Mouse (Mus musculus) heart, embryonic 16.5 days (tissue): ENCODE data around the gene Abca8a. TPM values are rescaled to one million over a fixed set of nuclear protein-coding genes. Genes with fewer than 3 reads are reported as not detected.
A peak's percentile ranks its signal among the peaks of the same experiment; 100 is the strongest.
"Not testable (repeated sequence)": the region's sequence is repeated elsewhere in the genome, so short reads cannot be mapped to it uniquely, and the experiment has no call there.

Source experiments
- ATAC-seq: fragments of 200-750 bp; cut with Nextera tagmentation; replicated peaks from 2 replicates; pipeline ENCODE4 v1.8.0; 2017; ENCODE audit warnings: moderate number of reproducible peaks; ENCODE audit not compliant: insufficient read depth, low FRiP score; ENCODE audit errors: extremely low read depth
- H3K27ac ChIP-seq: fragments of 300-500 bp; sonication (generic); 2 replicates; pipeline ENCODE4 v1.5.1; 2014; ENCODE audit warnings: mild to moderate bottlenecking, low read length, control low read depth, moderate library complexity
- H3K27me3 ChIP-seq: fragments of 300-500 bp; sonication (generic); 2 replicates; pipeline ENCODE4 v1.6.1; 2014; ENCODE audit warnings: low read length, mixed read lengths; ENCODE audit not compliant: control insufficient read depth, insufficient read depth
- H3K36me3 ChIP-seq: fragments of 300-500 bp; sonication (generic); 2 replicates; pipeline ENCODE4 v1.6.1; 2014; ENCODE audit not compliant: control insufficient read depth, insufficient read depth
- H3K4me1 ChIP-seq: fragments of 300-500 bp; sonication (generic); 2 replicates; pipeline ENCODE4 v1.6.1; 2014; ENCODE audit warnings: low read length, mixed read lengths; ENCODE audit not compliant: control insufficient read depth, insufficient read depth
- H3K4me2 ChIP-seq: fragments of 300-500 bp; sonication (generic); 2 replicates; pipeline ENCODE4 v1.6.1; 2014; ENCODE audit warnings: low read depth, mild to moderate bottlenecking, control low read depth, low read length
- H3K4me3 ChIP-seq: fragments of 300-500 bp; sonication (generic); 2 replicates; pipeline ENCODE4 v1.5.1; 2014; ENCODE audit warnings: mild to moderate bottlenecking, control low read depth, low read length
- H3K9ac ChIP-seq: fragments of 300-500 bp; sonication (generic); 2 replicates; pipeline ENCODE4 v1.6.1; 2014; ENCODE audit warnings: low read length, control low read depth
- H3K9me3 ChIP-seq: fragments of 300-500 bp; sonication (generic); replicated peaks from 2 replicates; pipeline ENCODE4 v1.6.1; 2016; ENCODE audit warnings: low read length; ENCODE audit not compliant: control insufficient read depth
- WGBS: fragments of 180-500 bp; shearing (Covaris S2); extraction: QIAGEN DNeasy Blood & Tissue Kit; methylation state at CpG from one replicate; pipeline ENCODE4 v1.1.7; 2014; 5-methylcytosine and 5-hydroxymethylcytosine counted together
- polyA plus RNA-seq: library from polyadenylated mRNA; unstranded; fragments of >200 nt; fragmentation: Nextera tagmentation; extraction: Ambion mirVana; gene quantifications from 2 replicates; pipeline ENCODE4 v1.2.1, GENCODE M21; 2015

Abca8a gene
- polyA plus RNA-seq, 1 experiment from 2014 or later, result 6.4 TPM

- WGBS, result 6% methylated on average over 3 of the region's 3 CpGs
- Histone ChIP-seq H3K9ac (peak overlapping the region; percentile 65), H3K27ac (peak overlapping the region; percentile 32), H3K36me3 (no peaks in the 10 kb centered on the region), H3K9me3 (no peaks in the 10 kb centered on the region), H3K4me3 (peak overlapping the region; percentile 60), H3K27me3 (no peaks in the 10 kb centered on the region), H3K4me2 (peak overlapping the region; percentile 86), H3K4me1 (peaks cover 8% of the 10 kb centered on the region; the same call in 1 of the 2 replicates)
- ATAC-seq, result peak; percentile 50
These were observed 100.8 kb downstream of the Abca8a start for GRCm38 (mm10) chr11:109995013-109995412.

GRCm38 (mm10) chr11:109994014-109994413 lies 101.8 kb downstream of the Abca8a start:
- no peak overlapping the region for H3K4me3 ChIP-seq
- peak overlapping the region; percentile 7; the same call in 1 of the 2 replicates for H3K9ac ChIP-seq
- 41% methylated on average over 6 of the region's 6 CpGs for WGBS
- no peaks in the 10 kb centered on the region for H3K36me3 ChIP-seq
- H3K9me3 ChIP-seq, result no peaks in the 10 kb centered on the region
- no peak for ATAC-seq
- no peak overlapping the region; the same call in 1 of the 2 replicates for H3K4me2 ChIP-seq
- H3K27me3 ChIP-seq, result no peaks in the 10 kb centered on the region
- H3K4me1 ChIP-seq, result peaks cover 8% of the 10 kb centered on the region; the same call in 1 of the 2 replicates
- no peak overlapping the region for H3K27ac ChIP-seq

- H3K27me3 ChIP-seq, result no peaks in the 10 kb centered on the region
- WGBS, result 69% methylated on average over 3 of the region's 3 CpGs
- H3K27ac ChIP-seq, result no peak overlapping the region
- no peaks in the 10 kb centered on the region for H3K36me3 ChIP-seq
- peaks cover 8% of the 10 kb centered on the region; the same call in 1 of the 2 replicates for H3K4me1 ChIP-seq
- no peak overlapping the region for H3K4me3 ChIP-seq
- H3K9ac ChIP-seq, result no peak overlapping the region
- no peaks in the 10 kb centered on the region for H3K9me3 ChIP-seq
- H3K4me2 ChIP-seq, result no peak overlapping the region
- ATAC-seq, result no peak
These were observed 104.5 kb downstream of the Abca8a start for GRCm38 (mm10) chr11:109991270-109991669.

- H3K9ac ChIP-seq, result no peak overlapping the region
- no peak overlapping the region for H3K4me3 ChIP-seq
- H3K9me3 ChIP-seq, result no peaks in the 10 kb centered on the region
- H3K27ac ChIP-seq, result no peak overlapping the region
- 0 out of 2 replicates have a peak, but pooled peaks cover 5% of the 10 kb centered on the region for H3K4me1 ChIP-seq
- no peaks in the 10 kb centered on the region for H3K27me3 ChIP-seq
- H3K4me2 ChIP-seq, result no peak overlapping the region
- ATAC-seq, result no peak
- no peaks in the 10 kb centered on the region for H3K36me3 ChIP-seq
- 86% methylated on average over 2 of the region's 2 CpGs for WGBS
These were observed 105.5 kb downstream of the Abca8a start for GRCm38 (mm10) chr11:109990256-109990655.

GRCm38 (mm10) chr11:109988164-109988563 lies 107.6 kb downstream of the Abca8a start:
- H3K4me2 ChIP-seq, result no peak overlapping the region
- WGBS, result 55% methylated on average over 1 of the region's 1 CpGs
- no peak for ATAC-seq
- H3K4me3 ChIP-seq, result no peak overlapping the region
- H3K27ac ChIP-seq, result no peak overlapping the region
- H3K9ac ChIP-seq, result no peak overlapping the region
- H3K27me3 ChIP-seq, result no peaks in the 10 kb centered on the region
- H3K36me3 ChIP-seq, result no peaks in the 10 kb centered on the region
- no peaks in the 10 kb centered on the region for H3K9me3 ChIP-seq
- no peaks in the 10 kb centered on the region for H3K4me1 ChIP-seq

GRCm38 (mm10) chr11:109987460-109988072 lies 108.2 kb downstream of the Abca8a start:
- H3K27me3 ChIP-seq, H3K4me2 ChIP-seq, H3K36me3 ChIP-seq, H3K4me1 ChIP-seq, H3K27ac ChIP-seq, H3K4me3 ChIP-seq, H3K9me3 ChIP-seq, H3K9ac ChIP-seq, ATAC-seq: not testable (repeated sequence)
- 49% methylated on average over 11 of the region's 11 CpGs for WGBS

- Histone ChIP-seq H3K4me3 (no peak overlapping the region), H3K9ac (no peak overlapping the region), H3K4me1 (no peaks in the 10 kb centered on the region), H3K27me3 (no peaks in the 10 kb centered on the region), H3K27ac (no peak overlapping the region), H3K4me2 (no peak overlapping the region), H3K9me3 (peaks cover 4% of the 10 kb centered on the region), H3K36me3 (no peaks in the 10 kb centered on the region)
- no peak for ATAC-seq
- 81% methylated on average over 2 of the region's 2 CpGs for WGBS
These were observed 113.9 kb downstream of the Abca8a start for GRCm38 (mm10) chr11:109981872-109982271.

Other genes with a start within 250 kb of the Abca8a start
- 1.0 and 1.1 TPM in 2 replicates for gene Abca8b, start 100.1 kb downstream of the Abca8a start, polyA plus RNA-seq
- 3.5 and 4.1 TPM in 2 replicates for gene Abca9, start 72.2 kb upstream of the Abca8a start, polyA plus RNA-seq
- gene Abca6, start 155.8 kb upstream of the Abca8a start, polyA plus RNA-seq, result 1.2 and 1.3 TPM in 2 replicates
- 2.7 and 3.1 TPM in 2 replicates for gene Abca5, start 241.7 kb upstream of the Abca8a start, polyA plus RNA-seq